Mouse (Mus musculus): ENCODE measurements around the gene Gm29609. TPM values are rescaled to one million over a fixed set of nuclear protein-coding genes. Genes with fewer than 3 reads are reported as not detected.
"Not testable (repeated sequence)": the region's sequence is repeated elsewhere in the genome, so short reads cannot be mapped to it uniquely, and the experiment has no call there.

The Gm29609 gene
- 1 to 10 TPM; 3.5 to 4.0 TPM for total RNA-seq (2021)
- long read RNA-seq, experiment 1, result 0 reads
- long read RNA-seq, experiment 2, result 0 reads

DNA sequence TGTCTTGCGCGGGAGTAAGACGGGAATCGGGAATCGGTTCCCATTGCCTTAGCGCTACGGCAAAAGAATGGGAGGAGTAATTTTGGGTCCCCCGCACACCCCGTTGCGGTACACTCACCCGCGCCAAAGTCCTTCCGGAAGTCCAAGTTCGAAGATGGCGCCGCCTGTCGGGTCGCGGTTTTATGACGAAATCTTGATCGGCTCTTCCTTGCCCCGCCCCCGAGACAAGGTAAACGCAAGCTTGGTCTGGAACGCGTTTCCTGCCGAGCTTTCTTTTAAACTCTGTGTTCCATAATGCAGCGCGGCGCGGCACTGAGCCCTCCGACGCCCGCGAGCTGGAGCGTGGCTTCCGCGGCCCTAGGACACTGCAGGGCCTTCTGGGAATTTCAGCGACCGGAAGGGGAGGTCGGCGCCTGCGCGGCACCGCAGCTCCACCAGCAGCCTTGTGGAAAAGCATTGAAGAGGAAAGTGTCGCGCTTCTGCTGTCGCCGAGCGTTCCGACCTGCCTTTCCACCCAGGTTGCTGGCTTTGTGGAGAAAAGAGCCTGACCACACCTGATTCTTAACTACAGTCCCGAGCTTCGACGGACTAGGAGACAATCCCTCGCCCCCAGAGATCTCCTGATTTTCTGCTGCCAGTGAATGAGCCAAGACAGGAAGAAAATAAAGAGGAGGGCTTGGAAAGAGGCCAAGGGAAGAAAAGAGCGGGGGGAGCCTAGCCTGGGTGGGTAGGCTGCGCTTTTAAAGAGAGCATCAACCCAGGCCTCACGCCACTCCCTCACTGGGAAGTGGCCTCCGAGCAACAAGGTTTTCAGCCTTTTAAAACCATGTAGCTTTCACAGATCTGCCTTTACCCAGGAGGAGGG is at the start of gene Gm29609, which contains the start of gene Gtf3c2:
TSS of gene Gm29609 (minus strand) at position 146 of the 865 bp plus-strand sequence.
TSS of gene Gtf3c2 (minus strand) at position 379 of the 865 bp plus-strand sequence.
- peak; percentile 97 to 98 for DNase-seq (ENCODE audit: low spot score in 2 of 2)
- 0 out of 2 replicates have a peak, but pooled peaks have one; percentile 19 for TF ChIP-seq CTCF (conservative IDR thresholded peaks at IDR 0.05)
- peak within 1 kb of the TSS; percentile 98 for H3K27ac ChIP-seq
- peak within 1 kb of the TSS; percentile 62 for H3K4me3 ChIP-seq

- no peak overlapping the region for H3K27ac ChIP-seq
- DNase-seq (ENCODE audit: low spot score in 2 of 2), result no peak
- no peak overlapping the region for H3K4me3 ChIP-seq
- no peak for TF ChIP-seq CTCF (conservative IDR thresholded peaks at IDR 0.05)
Measured at GRCm38 (mm10) chr5:31226641-31227040, 46.9 kb upstream of the Gm29609 start.

- no peak overlapping the region for H3K27ac ChIP-seq
- DNase-seq (ENCODE audit: low spot score in 2 of 2), result no peak
- H3K4me3 ChIP-seq, result no peak overlapping the region
- TF ChIP-seq CTCF (conservative IDR thresholded peaks at IDR 0.05), result no peak
Measured at GRCm38 (mm10) chr5:31222696-31223095, 43.0 kb upstream of the Gm29609 start.

- H3K27ac ChIP-seq, result peak overlapping the region; percentile 90
- H3K4me3 ChIP-seq, result peak overlapping the region; percentile 98
- DNase-seq (ENCODE audit: low spot score in 2 of 2), result no peak
- peak; percentile 66 for TF ChIP-seq CTCF (conservative IDR thresholded peaks at IDR 0.05)
Measured at GRCm38 (mm10) chr5:31221304-31221945, 41.7 kb upstream of the Gm29609 start.

- TF ChIP-seq CTCF (conservative IDR thresholded peaks at IDR 0.05), result peak; percentile 26
Measured at GRCm38 (mm10) chr5:31220448-31221303, 41.0 kb upstream of the Gm29609 start, which contains the start of gene Ppm1g. Gene Ppm1g, minus strand, starts transcription at chr5:31220687.

GRCm38 (mm10) chr5:31219911-31220447 is 40.3 kb upstream of the Gm29609 start:
- peak; percentile 50 for TF ChIP-seq CTCF (conservative IDR thresholded peaks at IDR 0.05)
- DNase-seq (ENCODE audit: low spot score in 2 of 2), result no peak
- H3K4me3 ChIP-seq, result peak overlapping the region; percentile 98
- H3K27ac ChIP-seq, result peak overlapping the region; percentile 90

More at GRCm38 (mm10) chr5:31220448-31221303, 41.0 kb upstream of the Gm29609 start, which contains the start of gene Ppm1g:
- peak within 1 kb of the TSS; percentile 98 for H3K4me3 ChIP-seq
- peak; percentile 96 to 98 for DNase-seq (ENCODE audit: low spot score in 2 of 2)
- H3K27ac ChIP-seq, result peak within 1 kb of the TSS; percentile 90

DNA sequence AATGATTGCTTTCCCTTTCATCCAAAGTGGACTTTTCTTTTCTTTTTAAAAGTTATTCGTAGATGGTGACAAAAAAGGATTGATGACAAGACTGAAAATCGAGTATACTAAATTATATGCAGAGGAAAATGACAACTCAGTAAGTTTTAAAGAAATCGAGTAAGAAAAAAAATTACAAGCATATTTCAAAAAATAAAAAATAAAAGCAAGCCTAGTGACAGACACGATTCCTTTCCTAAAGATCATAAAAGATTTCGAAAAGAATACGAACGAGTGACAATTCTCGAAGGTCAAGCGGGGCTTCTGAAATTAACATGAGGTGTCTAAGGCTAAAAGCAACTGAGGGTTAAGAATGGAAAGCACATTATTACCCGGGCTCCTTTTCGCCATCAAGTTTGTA is 39.8 kb upstream of the Gm29609 start:
- DNase-seq (ENCODE audit: low spot score in 2 of 2), result no peak
- Histone ChIP-seq H3K4me3 (peak overlapping the region; percentile 98), H3K27ac (peak overlapping the region; percentile 90)
- TF ChIP-seq CTCF (conservative IDR thresholded peaks at IDR 0.05), result no peak

DNA sequence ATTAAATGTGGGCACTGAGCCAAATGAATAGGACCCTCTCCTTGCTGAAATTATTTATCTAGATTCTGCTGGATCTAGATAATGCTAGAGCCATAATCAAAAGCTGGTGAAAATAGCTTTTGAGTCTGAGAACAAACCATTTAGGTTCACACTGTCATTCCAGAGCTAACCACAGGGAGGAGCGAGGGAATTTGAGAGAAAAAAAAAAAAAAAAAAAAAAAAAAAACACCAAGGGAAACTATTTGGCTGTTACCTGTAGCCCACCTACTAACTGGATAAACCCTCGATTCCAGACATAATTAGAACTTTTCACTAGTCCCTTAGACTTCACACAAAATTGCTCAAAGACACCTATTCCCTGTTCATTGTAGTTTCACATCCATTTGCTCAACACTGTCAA is 39.4 kb upstream of the Gm29609 start:
- H3K4me3 ChIP-seq, result peak overlapping the region; percentile 98
- no peak for DNase-seq (ENCODE audit: low spot score in 2 of 2)
- peak overlapping the region; percentile 47; the same call in 1 of the 2 replicates for H3K27ac ChIP-seq
- TF ChIP-seq CTCF (conservative IDR thresholded peaks at IDR 0.05), result peak; percentile 78

GRCm38 (mm10) chr5:31218294-31218693 is 38.6 kb upstream of the Gm29609 start:
- DNase-seq (ENCODE audit: low spot score in 2 of 2), result no peak
- Histone ChIP-seq H3K27ac (no peak overlapping the region), H3K4me3 (no peak overlapping the region)
- no peak for TF ChIP-seq CTCF (conservative IDR thresholded peaks at IDR 0.05)

DNA sequence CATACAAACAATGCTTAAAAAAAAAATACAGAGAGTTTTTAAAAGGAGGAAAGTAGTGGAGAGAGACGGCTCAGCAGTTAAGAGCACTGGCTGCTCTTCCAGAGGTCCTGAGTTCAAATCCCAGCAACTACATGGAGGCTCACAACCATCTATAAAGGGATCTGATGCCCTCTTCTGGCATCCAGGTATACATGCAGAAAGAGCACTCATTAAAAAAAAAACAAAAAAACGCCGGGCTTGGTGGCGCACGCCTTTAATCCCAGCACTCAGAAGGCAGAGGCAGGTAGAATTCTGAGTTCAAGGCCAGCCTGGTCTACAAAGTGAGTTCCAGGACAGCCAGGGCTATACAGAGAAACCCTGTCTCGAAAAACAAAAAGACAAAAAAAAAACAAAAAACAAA is 36.8 kb upstream of the Gm29609 start:
- H3K27ac ChIP-seq; DNase-seq (ENCODE audit: low spot score in 2 of 2); H3K4me3 ChIP-seq: not testable (repeated sequence)

GRCm38 (mm10) chr5:31204421-31204820 is 24.7 kb upstream of the Gm29609 start:
- Histone ChIP-seq H3K4me3 (no peak overlapping the region), H3K27ac (no peak overlapping the region)
- no peak for TF ChIP-seq CTCF (conservative IDR thresholded peaks at IDR 0.05)
- DNase-seq (ENCODE audit: low spot score in 2 of 2), result no peak

DNA sequence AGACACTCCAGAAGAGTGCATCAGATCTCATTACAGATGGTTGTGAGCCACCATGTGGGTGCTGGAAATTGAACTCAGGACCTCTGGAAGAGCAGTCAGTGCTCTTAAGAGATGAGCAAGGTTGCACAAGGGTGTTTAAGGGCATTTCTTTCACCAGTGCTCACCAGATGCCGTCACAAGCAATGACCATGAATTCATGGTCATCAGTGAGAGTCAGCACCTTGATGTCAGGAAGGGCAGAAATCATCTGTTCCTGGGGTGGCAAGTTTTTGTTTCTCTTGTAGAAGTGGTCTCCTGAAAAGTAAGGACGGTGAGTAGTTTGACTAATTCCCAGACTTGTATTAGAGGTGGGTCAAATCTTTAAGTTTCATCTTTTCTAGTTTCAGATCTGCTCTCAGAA is 24.2 kb upstream of the Gm29609 start:
- no peak for TF ChIP-seq CTCF (conservative IDR thresholded peaks at IDR 0.05)
- DNase-seq (ENCODE audit: low spot score in 2 of 2), result no peak
- no peak overlapping the region for H3K4me3 ChIP-seq
- no peak overlapping the region for H3K27ac ChIP-seq

Data from layer of hippocampus, adult 2 months (tissue).